Comparison of ENCODE assay signal across 8 mouse cellular contexts in the genomic region with DNA sequence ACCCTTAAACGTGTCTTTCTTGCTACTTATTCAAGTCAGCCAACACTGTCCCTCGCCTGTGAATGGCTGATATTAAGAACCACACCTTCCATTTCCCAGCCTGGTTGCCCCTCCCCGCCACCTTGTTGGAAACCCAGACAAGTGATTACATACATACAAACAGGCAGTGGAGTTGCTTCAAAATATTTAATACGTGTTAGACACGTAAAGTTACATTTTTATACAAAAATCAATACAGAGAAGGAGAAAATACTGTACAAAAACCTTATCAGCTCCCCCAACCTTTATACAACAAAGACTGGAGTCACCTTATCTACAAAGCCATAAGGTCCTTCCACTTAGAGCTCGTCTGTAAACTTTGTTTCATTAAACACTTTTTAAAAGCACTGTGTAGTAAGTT. TPM values are rescaled to one million over a fixed set of nuclear protein-coding genes. Genes with fewer than 3 reads are reported as not detected.
DNase-seq lines count a peak whose midpoint lies in the region; ATAC-seq and TF ChIP-seq lines count a peak whose summit lies in the region.

No protein-coding gene starts in this region.

- H3K4me1 ChIP-seq in lung, embryonic 15.5 days: peaks cover 48% of the 10 kb centered on the region
- H3K4me1 ChIP-seq in embryonic fibroblast, embryonic 13.5 days (ENCODE audit: control insufficient read depth, insufficient read depth, low read length): peaks cover 14% of the 10 kb centered on the region
- H3K4me1 ChIP-seq in limb, embryonic 14.5 days (ENCODE audit: control insufficient read depth, insufficient read depth, low read length): peaks cover 34% of the 10 kb centered on the region
- H3K4me1 ChIP-seq in neural tube, embryonic 15.5 days: peaks cover 36% of the 10 kb centered on the region

- H3K36me3 ChIP-seq in lung, embryonic 15.5 days: no peaks in the 10 kb centered on the region
- no peaks in the 10 kb centered on the region for H3K36me3 ChIP-seq in limb, embryonic 14.5 days (ENCODE audit: control insufficient read depth, insufficient read depth, low read length)
- H3K36me3 ChIP-seq in neural tube, embryonic 15.5 days: no peaks in the 10 kb centered on the region

- DNase-seq in lung, postnatal 25 days (ENCODE audit: low spot score): no peak
- DNase-seq in limb, embryonic 14.5 days (ENCODE audit: low spot score): no peak
- DNase-seq in gastrocnemius, adult 8-10 months (ENCODE audit: low spot score in 2 of 2): no peak
- no peak for DNase-seq in adrenal gland, adult 8-10 months
- DNase-seq in thymus, postnatal 4 days: no peak

- ATAC-seq in lung, embryonic 15.5 days (ENCODE audit: borderline replicate concordance, extremely low read depth, low FRiP score, low TSS enrichment): no peak
- no peak for ATAC-seq in limb, embryonic 14.5 days (ENCODE audit: low FRiP score, low read depth)
- no peak for ATAC-seq in neural tube, embryonic 15.5 days (ENCODE audit: low FRiP score)

- H3K4me2 ChIP-seq in lung, embryonic 15.5 days: peak overlapping the region; percentile 66
- peak overlapping the region; percentile 69 for H3K4me2 ChIP-seq in limb, embryonic 14.5 days (replicated peaks; ENCODE audit: low read depth, low read length, severe bottlenecking)
- H3K4me2 ChIP-seq in neural tube, embryonic 15.5 days: peak overlapping the region; percentile 83

- no peak for TF ChIP-seq POLR2A in embryonic fibroblast, embryonic 13.5 days (IDR thresholded peaks at IDR 0.05; ENCODE audit: low read depth, low read length)
- no peak for TF ChIP-seq POLR2A in limb, embryonic 14.5 days (IDR thresholded peaks at IDR 0.05; ENCODE audit: borderline replicate concordance, extremely low read depth, insufficient read depth, insufficient read length)

- H3K9ac ChIP-seq in lung, embryonic 15.5 days: peak overlapping the region; percentile 99
- 0 out of 2 replicates have a peak overlapping the region, but pooled peaks have one; percentile 97 for H3K9ac ChIP-seq in limb, embryonic 14.5 days (ENCODE audit: low read depth, low read length, severe bottlenecking)
- peak overlapping the region; percentile 94 for H3K9ac ChIP-seq in neural tube, embryonic 15.5 days (replicated peaks)

- no peaks in the 10 kb centered on the region for H3K9me3 ChIP-seq in lung, embryonic 15.5 days
- no peaks in the 10 kb centered on the region for H3K9me3 ChIP-seq in limb, embryonic 14.5 days (ENCODE audit: control insufficient read depth, low read length)
- H3K9me3 ChIP-seq in neural tube, embryonic 15.5 days (replicated peaks): no peaks in the 10 kb centered on the region

- H3K4me3 ChIP-seq in lung, embryonic 15.5 days: peak overlapping the region; percentile 96
- H3K4me3 ChIP-seq in embryonic fibroblast, embryonic 13.5 days (ENCODE audit: insufficient read depth, low read length): peak overlapping the region; percentile 90
- peak overlapping the region; percentile 98 for H3K4me3 ChIP-seq in limb, embryonic 14.5 days (replicated peaks; ENCODE audit: low read length)
- peak overlapping the region; percentile 80 for H3K4me3 ChIP-seq in neural tube, embryonic 15.5 days (replicated peaks)

- no peak for TF ChIP-seq CTCF in embryonic fibroblast, embryonic 13.5 days (IDR thresholded peaks at IDR 0.05; ENCODE audit: borderline replicate concordance, insufficient read depth, low read length)

- peak overlapping the region; percentile 84 for H3K27ac ChIP-seq in lung, embryonic 15.5 days
- H3K27ac ChIP-seq in embryonic fibroblast, embryonic 13.5 days (ENCODE audit: insufficient read depth, low read length): peak overlapping the region; percentile 79
- H3K27ac ChIP-seq in limb, embryonic 14.5 days (replicated peaks; ENCODE audit: low read depth, low read length): peak overlapping the region; percentile 79; the same call in 1 of the 2 replicates
- H3K27ac ChIP-seq in neural tube, embryonic 15.5 days (replicated peaks): peak overlapping the region; percentile 89; the same call in 1 of the 2 replicates

- no peaks in the 10 kb centered on the region for H3K27me3 ChIP-seq in lung, embryonic 15.5 days
- no peaks in the 10 kb centered on the region for H3K27me3 ChIP-seq in limb, embryonic 14.5 days (ENCODE audit: control insufficient read depth, insufficient read depth, low read length)
- H3K27me3 ChIP-seq in neural tube, embryonic 15.5 days (replicated peaks): no peaks in the 10 kb centered on the region

- WGBS in lung, embryonic 15.5 days: 16% methylated on average over 6 of the region's 6 CpGs
- 32% methylated on average over 6 of the region's 6 CpGs for WGBS in limb, embryonic 14.5 days
- WGBS in neural tube, embryonic 15.5 days: 21% methylated on average over 6 of the region's 6 CpGs

RNA-seq across cellular contexts. Expression of a gene that starts 2.1 kb away (rescaled TPM):
- polyA plus RNA-seq in lung, embryonic 15.5 days (2015; fragmentation: Nextera tagmentation; extraction: Ambion mirVana): 7.0 and 8.7 TPM in 2 replicates
- 37.2 and 48.4 TPM in 2 replicates for polyA plus RNA-seq in embryonic fibroblast, embryonic 13.5 days (2011; ENCODE audit: insufficient read length, low read depth, missing spikeins)
- 25.1 and 25.3 TPM in 2 replicates for polyA plus RNA-seq in limb, embryonic 14.5 days (2012; rRNA removed)
- polyA plus RNA-seq in limb, embryonic 14.5 days (2014; fragmentation: Nextera tagmentation; extraction: Ambion mirVana): 13.6 and 16.2 TPM in 2 replicates
- 3.9 and 4.8 TPM in 2 replicates for polyA plus RNA-seq in neural tube, embryonic 15.5 days (2015; fragmentation: Nextera tagmentation; extraction: Ambion mirVana)
- total RNA-seq in gastrocnemius, adult 8-10 months (2022): 1 to 10 TPM; 4.7 to 9.9 (median 6.4) TPM
- total RNA-seq in adrenal gland, adult 8-10 months (2022): 10 to 100 TPM in 3 of 4 experiments, 1 to 10 TPM in 1; 7.8 to 11.9 (median 11.2) TPM

RNA-seq across cellular contexts. Expression of a gene that starts 49.3 kb away (rescaled TPM):
- polyA plus RNA-seq in lung, embryonic 15.5 days (2015; fragmentation: Nextera tagmentation; extraction: Ambion mirVana): 12.1 and 12.3 TPM in 2 replicates
- polyA plus RNA-seq in embryonic fibroblast, embryonic 13.5 days (2011; ENCODE audit: insufficient read length, low read depth, missing spikeins): 13.4 and 13.8 TPM in 2 replicates
- 6.9 and 8.2 TPM in 2 replicates for polyA plus RNA-seq in limb, embryonic 14.5 days (2012; rRNA removed)
- 10.5 TPM in 2 replicates for polyA plus RNA-seq in limb, embryonic 14.5 days (2014; fragmentation: Nextera tagmentation; extraction: Ambion mirVana)
- polyA plus RNA-seq in neural tube, embryonic 15.5 days (2015; fragmentation: Nextera tagmentation; extraction: Ambion mirVana): 1.6 and 3.0 TPM in 2 replicates
- 10 to 100 TPM; 12.4 to 16.1 (median 13.3) TPM for total RNA-seq in gastrocnemius, adult 8-10 months (2022)
- total RNA-seq in adrenal gland, adult 8-10 months (2022): 10 to 100 TPM; 34.4 to 41.2 (median 40.1) TPM
